Mouse (Mus musculus): Measurements from ENCODE around the gene Gpr160. TPM values are rescaled to one million over a fixed set of nuclear protein-coding genes. Genes with fewer than 3 reads are reported as not detected.
A peak's percentile ranks its signal among the peaks of the same experiment; 100 is the strongest.
"Not testable (repeated sequence)": the region's sequence is repeated elsewhere in the genome, so short reads cannot be mapped to it uniquely, and the experiment has no call there.

The Gpr160 gene
- polyA plus RNA-seq (2012; rRNA removed) = 1.4 and 2.0 TPM in 2 replicates

DNA sequence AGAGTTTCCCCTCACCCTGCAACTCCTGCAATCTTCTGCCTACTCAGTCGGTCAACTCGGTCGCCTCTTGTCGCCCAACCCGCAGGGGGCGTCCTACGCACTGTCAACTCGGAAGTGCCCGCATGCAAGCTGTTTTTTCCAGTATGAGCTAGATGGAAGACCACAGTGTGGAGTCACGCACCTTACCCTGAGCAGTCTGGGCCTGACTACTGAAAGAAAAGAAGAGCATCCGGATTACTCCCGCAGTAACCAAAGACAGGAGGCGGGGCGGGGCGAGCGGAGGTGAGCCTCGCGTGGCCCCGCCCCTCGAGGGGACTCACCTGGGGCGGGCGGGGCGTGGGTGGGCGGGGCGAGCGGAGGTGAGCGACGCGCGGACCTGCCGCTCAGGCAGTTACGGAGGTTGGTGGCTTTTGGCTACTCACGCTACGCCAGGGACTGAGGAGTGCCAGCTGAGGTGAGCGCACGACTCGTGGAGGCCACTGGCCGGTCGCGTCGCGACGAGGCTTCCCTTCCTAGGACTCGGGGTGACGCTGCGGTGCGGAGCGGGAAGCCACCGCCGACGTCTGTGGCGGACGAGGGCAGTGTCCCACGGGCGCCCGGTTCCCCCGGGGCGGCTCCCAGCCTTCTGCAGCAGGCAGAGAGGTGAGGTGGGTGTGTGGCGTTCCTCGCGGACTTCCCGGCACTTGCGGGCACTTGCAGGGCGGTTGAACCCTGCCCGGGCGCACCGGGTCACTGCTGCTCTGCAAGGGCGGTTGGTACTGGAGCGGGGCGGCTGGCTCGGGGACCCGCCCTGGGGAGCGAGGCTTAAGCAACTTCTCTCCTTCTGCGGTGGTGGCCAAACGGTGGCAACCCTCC is at the start of gene Gpr160:
Gene Gpr160 (plus strand): TSS at position 347 of the 855 bp plus-strand sequence.
- DNase-seq (ENCODE audit: extremely low spot score in 1 of 2, low spot score in 1 of 2) = peak; percentile 16 to 64

DNA sequence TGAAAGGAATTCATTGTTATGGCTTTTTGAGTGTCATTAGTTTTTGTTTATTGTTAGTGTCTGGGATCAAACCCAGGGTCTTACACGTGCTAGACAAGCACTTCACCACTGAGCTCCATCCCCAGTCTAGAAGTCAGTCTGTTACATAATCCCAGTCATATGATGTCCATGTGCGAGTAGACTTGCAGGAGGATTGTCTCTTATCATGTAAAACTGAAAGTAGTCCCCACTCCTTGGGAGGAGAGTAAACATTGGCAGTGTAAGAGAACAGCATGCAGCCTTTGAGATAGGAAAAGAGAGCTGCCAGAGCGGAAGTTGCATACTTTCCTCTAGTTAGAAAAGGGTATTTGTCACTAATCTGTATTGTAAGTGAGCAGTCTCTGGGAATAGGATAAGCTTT is 42.9 kb upstream of the Gpr160 start:
- DNase-seq (ENCODE audit: extremely low spot score in 1 of 2, low spot score in 1 of 2) = no peak

DNA sequence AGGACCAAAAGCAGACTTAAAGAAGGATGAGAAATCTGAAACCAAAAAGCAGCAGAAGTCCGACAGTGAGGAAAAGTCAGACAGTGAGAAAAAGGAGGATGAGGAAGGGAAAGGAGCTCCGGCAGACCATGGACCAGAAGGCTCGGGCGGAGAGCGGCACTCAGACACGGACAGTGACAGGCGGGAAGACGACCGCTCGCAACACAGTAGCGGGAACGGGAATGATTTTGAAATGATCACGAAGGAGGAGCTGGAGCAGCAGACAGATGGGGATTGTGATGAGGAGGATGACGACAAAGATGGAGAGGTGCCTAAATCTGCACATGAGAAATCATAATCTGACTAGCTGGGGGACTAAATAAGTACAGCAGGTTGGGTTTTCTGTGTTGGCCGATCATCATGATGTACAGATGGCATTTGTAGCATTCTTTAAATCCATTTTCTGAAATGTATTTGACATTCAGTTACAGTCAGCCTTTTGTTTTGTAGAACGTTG is 37.1 kb upstream of the Gpr160 start:
- DNase-seq (ENCODE audit: extremely low spot score in 1 of 2, low spot score in 1 of 2) = no peak

DNA sequence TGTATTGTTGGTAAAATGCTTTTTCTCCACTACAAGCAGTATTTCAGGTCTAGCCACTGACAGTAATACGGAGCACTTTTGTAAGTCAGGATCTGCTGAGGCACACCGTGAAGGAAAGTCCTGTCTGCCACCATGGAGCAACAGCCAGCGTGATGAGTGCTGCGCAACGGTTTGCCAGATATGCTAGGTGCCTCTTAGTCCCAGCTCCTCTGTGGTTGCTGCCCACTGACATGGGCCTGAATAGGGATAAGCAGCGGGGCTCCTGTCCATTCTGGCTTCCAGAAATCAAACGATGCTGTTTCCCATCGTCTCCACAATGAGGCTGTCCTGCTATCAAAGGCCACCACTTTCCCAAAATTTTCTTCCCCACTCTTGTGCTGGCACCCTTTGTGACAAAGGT is 33.6 kb upstream of the Gpr160 start:
- no peak for DNase-seq (ENCODE audit: extremely low spot score in 1 of 2, low spot score in 1 of 2)

DNA sequence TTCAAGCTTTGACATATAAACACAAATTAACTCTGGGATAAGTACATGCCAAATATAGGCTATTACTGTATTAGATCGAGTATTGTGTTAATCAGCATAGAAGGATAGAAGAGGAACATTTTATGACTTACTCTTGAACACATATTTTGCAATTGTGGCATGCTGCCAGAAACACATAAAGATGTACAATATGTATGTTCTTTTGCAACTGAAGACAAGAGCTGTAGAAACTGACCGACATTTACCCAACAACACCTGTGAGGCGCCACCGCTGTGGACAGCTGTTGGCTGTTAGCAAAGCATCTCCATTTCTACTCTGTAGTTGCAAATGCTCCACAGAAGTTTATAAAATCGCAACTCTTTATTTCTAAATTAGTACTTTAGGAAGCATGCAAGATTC is 29.7 kb upstream of the Gpr160 start:
- DNase-seq (ENCODE audit: extremely low spot score in 1 of 2, low spot score in 1 of 2) = no peak

DNA sequence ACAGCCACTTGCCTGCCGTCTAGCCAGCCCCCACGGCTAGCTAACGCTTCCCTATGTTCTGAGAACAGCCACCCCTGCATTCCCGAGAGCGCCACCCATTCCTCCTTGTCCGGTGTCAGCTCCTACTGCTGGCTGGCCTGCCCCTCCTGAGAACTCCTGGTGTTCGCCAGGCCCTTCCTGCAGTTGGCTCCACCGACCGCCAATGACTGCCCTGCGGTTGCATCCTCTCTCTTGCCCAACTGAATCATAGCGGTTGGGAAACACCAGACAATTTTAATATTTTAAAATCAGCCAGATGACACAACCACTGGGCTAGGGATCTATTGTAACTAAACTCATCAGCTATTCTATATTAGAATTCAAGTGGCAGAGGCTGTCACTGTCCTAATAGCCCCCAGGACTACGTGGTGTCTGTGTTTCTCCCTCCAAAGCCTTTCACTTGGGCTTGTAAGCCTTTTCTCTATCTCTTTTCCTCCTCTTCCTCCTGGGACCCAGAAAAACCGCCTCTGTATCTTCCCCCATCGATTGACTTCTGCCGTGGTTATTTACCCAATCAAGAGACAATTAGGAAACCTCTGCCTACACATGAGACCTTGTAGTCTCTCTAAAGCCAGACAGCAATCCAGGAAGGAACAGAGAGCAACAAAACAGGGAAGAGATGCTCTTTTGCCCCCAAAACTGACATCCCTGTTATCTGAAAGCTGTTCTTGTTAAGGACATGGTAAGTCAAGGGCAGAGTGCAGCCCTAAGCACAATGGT is 23.7 kb upstream of the Gpr160 start:
- DNase-seq (ENCODE audit: extremely low spot score in 1 of 2, low spot score in 1 of 2) = no peak

DNA sequence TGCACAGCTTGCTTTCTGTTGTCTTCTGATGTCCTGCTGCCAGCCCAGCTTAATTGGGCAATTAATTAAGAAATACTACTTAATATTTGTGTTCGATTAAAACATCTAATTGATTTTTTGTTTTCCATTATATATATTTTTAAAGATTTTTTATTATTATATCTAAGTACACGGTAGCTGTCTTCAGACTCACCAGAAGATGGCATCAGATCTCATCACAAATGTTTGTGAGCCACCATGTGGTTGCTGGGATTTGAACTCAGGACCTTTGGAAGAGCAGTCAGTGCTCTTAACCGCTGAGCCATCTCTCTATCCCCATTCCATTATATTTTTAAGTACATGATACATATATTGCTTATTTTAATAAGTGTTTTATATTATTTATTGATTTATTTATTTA is 22.5 kb upstream of the Gpr160 start:
- no peak for DNase-seq (ENCODE audit: extremely low spot score in 1 of 2, low spot score in 1 of 2)

DNA sequence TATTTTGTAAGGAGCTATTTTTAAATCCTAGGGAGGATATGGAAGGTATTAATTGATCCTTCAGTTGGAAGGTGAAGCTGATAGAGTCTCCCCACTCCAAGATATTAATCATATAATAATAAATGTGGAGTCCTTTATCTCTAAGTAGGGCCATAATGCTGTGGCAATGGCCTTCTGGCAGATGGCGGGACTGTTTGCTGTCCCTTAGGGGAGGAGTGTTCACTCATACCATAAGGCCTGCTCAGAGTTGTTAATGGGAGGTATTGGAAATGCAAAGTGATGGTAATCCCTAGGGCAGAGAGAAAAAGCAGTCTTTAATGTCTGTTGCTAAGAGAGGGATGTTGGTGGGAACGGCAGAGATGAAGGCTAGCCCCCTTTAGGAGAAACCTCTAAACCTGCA is 10.0 kb upstream of the Gpr160 start:
- DNase-seq (ENCODE audit: extremely low spot score in 1 of 2, low spot score in 1 of 2) = no peak

DNA sequence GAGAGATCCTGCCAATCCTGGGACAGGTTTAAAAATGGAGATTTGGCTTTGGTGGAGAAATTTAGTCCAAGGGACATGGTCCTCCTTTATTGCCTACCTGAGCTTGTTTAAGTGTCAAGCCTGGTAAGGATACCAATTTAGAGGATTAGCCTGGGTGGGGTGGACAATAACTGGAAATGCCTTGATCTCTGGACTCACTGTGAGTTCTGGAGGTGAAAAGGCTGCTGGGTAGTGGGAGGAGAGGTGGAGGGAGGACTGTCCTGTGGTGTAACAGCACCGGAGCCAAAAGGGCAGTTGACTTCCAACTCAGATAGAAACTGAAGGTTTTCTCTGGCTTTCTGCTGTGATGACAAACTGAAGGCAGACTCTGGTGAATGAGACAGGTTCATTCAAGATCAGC is 8.3 kb upstream of the Gpr160 start:
- DNase-seq (ENCODE audit: extremely low spot score in 1 of 2, low spot score in 1 of 2) = no peak

DNA sequence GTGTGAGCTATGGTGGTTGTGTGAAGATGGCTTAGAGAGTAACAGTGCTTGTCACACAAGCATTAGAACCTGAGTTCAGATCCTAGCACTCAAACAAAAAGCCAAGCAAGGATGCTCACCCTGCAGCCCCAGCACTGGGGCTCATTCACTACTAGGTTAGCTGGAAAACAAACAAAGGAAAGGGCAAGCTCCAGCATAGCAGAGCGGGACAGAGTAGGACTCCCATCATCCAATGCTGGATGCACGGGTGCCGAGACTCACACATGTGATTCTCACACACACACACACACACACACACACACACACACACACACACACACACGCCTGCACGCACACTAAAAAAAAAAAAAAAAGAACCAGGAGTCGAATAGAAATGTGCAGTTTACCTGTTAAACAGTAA is 4.3 kb upstream of the Gpr160 start:
- DNase-seq (ENCODE audit: extremely low spot score in 1 of 2, low spot score in 1 of 2) = no peak

DNA sequence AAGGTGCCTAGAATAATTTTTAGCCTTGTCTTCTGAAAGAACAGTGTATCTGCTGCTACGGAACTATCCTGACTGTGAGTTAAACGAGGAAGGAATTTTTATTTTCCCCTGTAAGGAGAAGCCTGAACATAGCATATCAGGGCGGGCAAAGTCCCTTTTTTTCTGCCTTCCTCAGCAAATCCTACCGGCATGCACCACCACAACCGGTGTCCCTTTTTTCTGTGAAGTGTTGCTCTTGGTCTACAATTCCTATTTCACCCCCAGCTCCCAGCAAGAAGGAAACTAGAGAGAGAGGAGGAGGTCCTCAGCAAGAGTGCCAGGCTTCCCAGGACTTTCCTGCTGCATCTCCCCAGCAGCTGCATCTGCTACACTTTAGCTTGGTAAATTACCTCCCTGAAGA is 2.2 kb upstream of the Gpr160 start:
- DNase-seq (ENCODE audit: extremely low spot score in 1 of 2, low spot score in 1 of 2) = no peak

DNA sequence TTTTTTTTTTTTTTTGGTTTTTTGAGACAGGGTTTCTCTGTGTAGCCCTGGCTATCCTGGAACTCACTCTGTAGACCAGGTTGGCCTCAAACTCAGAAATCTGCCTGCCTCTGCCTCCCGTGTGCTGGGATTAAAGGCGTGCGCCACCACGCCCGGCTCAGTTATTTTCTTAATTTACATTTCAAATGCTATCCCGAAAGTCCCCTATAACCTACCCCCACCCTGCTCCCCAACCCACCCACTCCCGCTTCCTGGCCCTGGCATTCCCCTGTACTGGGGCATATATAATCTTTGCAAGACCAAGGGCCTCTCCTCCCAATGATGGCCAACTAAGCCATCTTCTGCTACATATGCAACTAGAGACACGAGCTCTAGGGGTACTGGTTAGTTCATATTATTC is 3.8 kb downstream of the Gpr160 start:
- not testable (repeated sequence) for DNase-seq (ENCODE audit: extremely low spot score in 1 of 2, low spot score in 1 of 2)

DNA sequence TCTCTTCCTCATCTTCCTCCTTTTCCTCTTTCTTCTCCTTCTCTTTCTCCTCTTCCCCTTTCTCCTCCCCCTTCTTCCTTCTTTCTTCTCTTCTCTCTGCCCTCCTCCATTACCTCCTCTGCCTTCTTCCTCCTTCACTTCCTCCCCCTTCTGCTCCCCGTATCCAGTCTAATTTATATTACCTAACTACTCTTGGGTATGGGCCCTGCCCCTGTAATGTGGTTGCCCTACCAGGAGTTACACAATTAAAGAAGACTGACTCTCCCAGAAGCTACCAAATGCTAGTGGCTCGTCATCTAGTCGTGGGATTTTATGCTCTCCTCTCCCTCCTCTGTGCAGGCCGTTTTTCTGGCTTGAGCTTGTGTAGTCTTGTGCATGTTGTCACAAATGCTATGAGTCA is 5.0 kb downstream of the Gpr160 start:
- no peak for DNase-seq (ENCODE audit: extremely low spot score in 1 of 2, low spot score in 1 of 2)

DNA sequence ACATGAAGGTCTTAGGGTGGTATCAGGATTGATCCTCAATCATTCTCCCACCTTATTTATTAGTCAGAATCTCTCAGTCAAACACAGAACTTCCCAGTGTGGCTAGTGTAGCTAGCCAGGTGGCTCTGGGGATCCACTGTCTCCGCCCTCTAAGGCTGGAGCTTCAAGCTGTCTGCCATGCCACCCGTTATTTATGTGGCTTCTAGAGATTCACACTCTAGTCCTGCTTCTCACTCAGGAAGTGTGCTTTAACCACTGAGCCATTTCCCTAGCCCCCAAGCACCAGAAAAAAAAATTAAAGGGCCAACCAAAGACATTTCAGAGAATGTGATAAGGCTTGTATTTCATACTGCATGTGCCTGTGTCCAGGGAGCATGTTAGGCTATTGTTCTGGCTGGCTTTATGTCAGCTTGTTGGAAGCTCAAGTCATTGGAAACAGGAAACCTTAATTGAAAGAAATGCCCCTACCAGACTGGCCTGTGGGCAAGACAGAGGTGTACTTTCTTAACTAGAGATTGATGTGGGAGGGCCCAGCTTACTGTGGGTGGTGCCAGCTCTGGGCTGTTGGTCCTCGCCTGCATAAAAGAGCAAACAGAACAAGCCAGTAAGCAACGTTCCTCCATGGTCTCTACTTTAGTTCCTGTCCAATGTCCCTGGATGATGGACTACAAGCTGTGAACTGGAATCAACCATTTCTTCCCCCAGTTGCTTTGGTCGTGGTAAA is 8.1 kb downstream of the Gpr160 start:
- DNase-seq (ENCODE audit: extremely low spot score in 1 of 2, low spot score in 1 of 2) = no peak

DNA sequence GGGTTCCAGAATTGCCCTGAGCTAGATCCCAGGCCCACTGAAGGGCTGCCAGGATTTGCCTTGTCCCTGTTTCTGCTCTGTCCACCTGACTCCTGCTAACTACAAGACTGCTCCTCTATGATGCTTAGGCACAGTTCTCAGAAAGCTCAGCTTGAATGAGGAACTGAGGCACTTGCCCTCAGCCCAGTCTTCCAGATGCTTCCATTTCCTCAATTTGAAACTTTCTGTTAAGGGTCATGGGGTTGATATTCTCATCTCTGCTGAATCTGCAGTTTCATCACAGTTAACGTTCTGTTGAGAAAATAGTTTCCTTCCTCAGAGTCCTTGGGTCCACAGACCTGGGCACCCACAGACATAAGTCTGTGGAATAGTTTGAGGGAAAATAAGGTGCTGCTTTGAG is 8.9 kb downstream of the Gpr160 start:
- DNase-seq (ENCODE audit: extremely low spot score in 1 of 2, low spot score in 1 of 2) = no peak

DNA sequence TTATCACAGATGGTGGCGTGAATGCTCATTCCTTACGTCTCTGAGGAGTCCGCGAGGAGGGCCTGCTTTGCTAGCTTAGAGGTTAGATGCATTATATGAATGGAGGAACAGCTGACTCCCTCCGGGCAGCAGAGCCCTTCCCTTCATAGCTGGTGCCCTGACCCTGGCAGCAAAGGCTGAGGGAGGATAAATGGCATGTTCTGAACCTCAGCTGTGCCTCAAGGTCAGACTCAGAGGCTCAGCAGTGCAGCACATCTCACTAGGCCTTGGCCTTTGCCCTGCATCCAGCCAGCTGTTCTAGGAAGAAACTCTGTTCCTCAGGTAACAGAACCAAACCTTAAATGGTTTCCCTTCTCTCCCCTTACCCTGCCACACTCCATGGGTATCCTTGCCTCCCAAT is 12.4 kb downstream of the Gpr160 start:
- DNase-seq (ENCODE audit: extremely low spot score in 1 of 2, low spot score in 1 of 2) = no peak

DNA sequence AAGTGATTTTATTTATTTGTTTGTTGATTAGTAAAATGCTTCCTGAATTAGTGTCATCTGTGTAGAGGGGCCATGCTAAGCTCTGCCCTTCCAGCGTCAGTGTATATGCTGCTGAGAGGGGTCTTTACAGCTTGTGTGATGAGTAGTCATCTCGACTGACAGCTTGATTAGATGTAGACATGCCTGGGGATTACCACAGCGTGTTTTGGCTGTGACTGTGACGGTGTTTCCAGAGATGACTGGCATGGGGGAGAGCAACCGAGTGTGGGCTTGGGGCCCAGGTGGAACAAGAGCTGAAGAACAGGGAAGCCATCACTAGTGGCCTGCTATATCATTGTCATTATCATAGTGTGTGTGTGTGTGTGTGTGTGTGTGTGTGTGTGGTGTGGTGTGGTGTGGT is 12.9 kb downstream of the Gpr160 start:
- DNase-seq (ENCODE audit: extremely low spot score in 1 of 2, low spot score in 1 of 2) = no peak

DNA sequence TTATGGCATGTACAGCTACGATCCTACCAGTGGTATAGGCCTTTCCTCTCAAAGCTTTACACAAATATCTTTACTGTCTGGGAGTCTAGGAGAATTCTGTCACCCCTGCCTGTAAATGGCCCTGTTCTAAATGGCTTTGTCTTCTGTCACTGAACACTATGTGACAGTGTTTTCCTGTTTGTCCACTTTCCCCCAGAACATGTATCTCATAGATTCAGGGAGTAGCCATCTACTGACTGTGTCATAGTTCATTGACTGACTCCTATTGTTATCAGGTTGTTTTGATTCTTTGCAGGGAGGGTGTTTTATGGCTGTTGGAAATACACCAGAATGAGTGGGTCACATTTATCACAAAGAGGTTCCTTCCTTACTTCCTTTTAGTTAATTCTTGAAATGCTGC is 14.2 kb downstream of the Gpr160 start:
- no peak for DNase-seq (ENCODE audit: extremely low spot score in 1 of 2, low spot score in 1 of 2)

DNA sequence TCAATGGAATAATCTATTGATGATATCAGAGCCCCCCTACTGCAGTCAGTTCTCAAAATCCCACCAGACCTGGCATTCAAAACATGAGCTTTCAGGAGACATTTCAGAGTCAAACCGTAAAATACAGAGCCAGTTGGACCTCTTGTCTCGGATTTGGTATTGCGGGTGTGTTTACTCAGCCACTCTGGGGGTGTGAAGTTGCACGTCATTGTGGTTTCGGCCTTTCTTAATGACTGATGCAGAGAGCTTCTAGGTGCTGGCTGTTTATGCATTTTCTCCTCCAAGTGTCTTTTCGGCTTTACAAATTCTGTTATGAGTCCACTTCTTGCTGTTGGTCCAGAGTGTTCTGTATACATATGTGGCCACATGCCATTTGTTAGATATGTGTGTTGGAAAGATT is 21.0 kb downstream of the Gpr160 start:
- no peak for DNase-seq (ENCODE audit: extremely low spot score in 1 of 2, low spot score in 1 of 2)

DNA sequence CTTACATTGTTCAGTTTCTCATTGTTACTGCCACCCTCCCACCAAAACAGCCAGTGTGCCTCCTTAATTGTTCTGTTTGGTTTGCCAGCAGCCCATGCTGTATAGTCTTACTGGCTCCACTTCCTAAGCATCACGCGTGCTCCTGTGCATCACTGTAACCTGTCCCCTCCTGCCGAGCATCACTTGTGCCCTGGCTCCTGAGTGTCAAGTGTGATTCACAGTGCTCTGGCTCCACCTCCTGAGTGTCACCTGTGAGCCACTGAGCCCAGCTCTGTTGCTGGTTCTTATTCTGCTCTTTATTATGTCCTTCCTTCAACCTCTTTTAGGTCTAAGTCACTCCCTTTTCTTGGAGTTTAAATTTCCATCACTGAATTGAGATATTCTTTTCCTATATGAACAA is 31.7 kb downstream of the Gpr160 start:
- no peak for DNase-seq (ENCODE audit: extremely low spot score in 1 of 2, low spot score in 1 of 2)

DNA sequence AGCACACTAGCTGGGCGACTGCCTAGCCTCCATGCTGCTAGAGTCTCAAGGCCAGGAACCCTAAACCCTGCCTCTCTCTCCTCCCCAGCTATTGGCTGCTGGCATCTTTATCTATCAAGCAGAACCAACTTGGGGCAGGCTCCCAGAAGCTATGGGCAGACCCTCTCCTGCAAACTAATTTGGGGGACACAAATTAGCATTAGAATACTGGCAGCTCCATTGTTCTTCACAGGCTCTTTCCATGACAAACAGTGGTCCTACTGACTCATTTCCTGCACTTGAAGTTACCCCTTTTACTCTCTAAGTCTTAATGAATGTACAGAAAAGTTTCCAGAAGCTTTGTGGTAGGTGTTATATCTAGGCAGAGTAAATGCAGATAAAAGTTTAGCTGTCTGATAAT is 33.3 kb downstream of the Gpr160 start:
- no peak for DNase-seq (ENCODE audit: extremely low spot score in 1 of 2, low spot score in 1 of 2)

Measured in frontal cortex, adult 2 months (tissue).